Mouse (Mus musculus) bone marrow, adult 2 months (tissue): Measurements from ENCODE around the gene Kansl2. TPM values are rescaled to one million over a fixed set of nuclear protein-coding genes. Genes with fewer than 3 reads are reported as not detected.

Experiments used
- H3K27ac ChIP-seq: fragments of 200-500 bp; 2 replicates; pipeline ENCODE4 v1.5.1; 2012; ENCODE audit warnings: low read depth, mild to moderate bottlenecking, control low read depth, inconsistent platforms, low read length; ENCODE audit not compliant: control insufficient read depth, poor library complexity, insufficient read depth
- H3K4me1 ChIP-seq: fragments of 200-500 bp; 2 replicates; pipeline ENCODE4 v1.6.1; 2011; ENCODE audit warnings: low read length; ENCODE audit not compliant: control insufficient read depth, insufficient read depth
- H3K4me3 ChIP-seq: fragments of 200-500 bp; replicated peaks from 2 replicates; pipeline ENCODE3; 2011; ENCODE audit warnings: mild to moderate bottlenecking, low read depth, low read length, control low read depth; ENCODE audit not compliant: control insufficient read depth
- CTCF ChIP-seq: fragments of 200-500 bp; IDR thresholded peaks from 2 replicates; pipeline ENCODE4 v1.5.1; 2011; ENCODE audit warnings: low read length, control low read depth; ENCODE audit not compliant: control insufficient read depth, insufficient read depth
- POLR2A ChIP-seq: fragments of 200-500 bp; IDR thresholded peaks from 2 replicates; pipeline ENCODE4 v1.6.1; 2011; ENCODE audit warnings: low read depth, mild to moderate bottlenecking, control low read depth, low read length, borderline replicate concordance; ENCODE audit not compliant: control insufficient read depth
- WGBS: fragments of 180-500 bp; shearing (Covaris S2); methylation state at CpG from one replicate; pipeline ENCODE4 v1.1.7; 2018; 5-methylcytosine and 5-hydroxymethylcytosine counted together
- polyA plus RNA-seq: library from polyadenylated mRNA; stranded (reverse); fragments of >200 nt; gene quantifications from 2 replicates; pipeline ENCODE4 v1.2.4, GENCODE M21; 2011; ENCODE audit warnings: low replicate concordance; ENCODE audit not compliant: missing spikeins, insufficient read depth, insufficient read length

Gene Kansl2
- polyA plus RNA-seq, 1 experiment = 52.3 TPM

- H3K4me3 ChIP-seq = no peak overlapping the region
- no peak overlapping the region for H3K27ac ChIP-seq
- TF ChIP-seq CTCF (no peak), POLR2A (no peak)
- WGBS = 79% methylated on average over 3 of the region's 3 CpGs
- H3K4me1 ChIP-seq = no peaks in the 10 kb centered on the region; the same call in 1 of the 2 replicates
Measured at GRCm38 (mm10) chr15:98503317-98503716, 30.7 kb downstream of the Kansl2 start.

- Histone ChIP-seq H3K4me1 (no peaks in the 10 kb centered on the region; the same call in 1 of the 2 replicates), H3K4me3 (no peak overlapping the region), H3K27ac (no peak overlapping the region)
- 77% methylated on average over 17 of the region's 17 CpGs for WGBS
- no peak for TF ChIP-seq POLR2A
- no peak for TF ChIP-seq CTCF
Measured at GRCm38 (mm10) chr15:98497631-98498030, 36.4 kb downstream of the Kansl2 start.

DNA sequence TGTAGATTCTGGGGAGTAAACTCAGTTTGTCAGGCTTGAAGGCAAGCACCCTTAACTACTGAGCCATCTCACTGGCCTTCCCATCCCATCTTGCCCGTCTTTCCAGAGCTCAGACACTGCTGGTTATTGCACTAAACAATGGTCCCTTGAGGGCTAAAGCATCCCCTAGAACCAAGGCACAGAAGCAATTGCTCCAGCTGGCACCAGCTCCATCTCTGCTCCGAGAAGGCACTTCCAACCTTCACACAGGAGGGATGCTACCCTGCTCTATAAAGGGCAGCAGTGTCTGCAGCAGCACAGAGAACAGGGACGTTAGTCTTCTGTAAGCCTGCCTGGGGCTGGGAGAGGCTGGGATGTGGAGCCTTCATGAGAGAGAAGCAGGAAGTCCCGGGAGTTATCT is 42.0 kb downstream of the Kansl2 start, which contains the start of gene Olfr279:
Gene Olfr279 (plus strand): TSS at position 301 of the 400 bp plus-strand sequence.
- Histone ChIP-seq H3K4me3 (no peak within 1 kb of the TSS), H3K27ac (no peak within 1 kb of the TSS), H3K4me1 (no peaks in the 10 kb centered on the region; the same call in 1 of the 2 replicates)
- 58% methylated on average over 4 of the region's 4 CpGs for WGBS
- TF ChIP-seq POLR2A (no peak), CTCF (no peak)

GRCm38 (mm10) chr15:98491332-98491731 is 42.7 kb downstream of the Kansl2 start:
- WGBS = 47% methylated on average over 2 of the region's 2 CpGs
- TF ChIP-seq POLR2A (no peak), CTCF (no peak)
- H3K4me3 ChIP-seq = no peak overlapping the region

DNA sequence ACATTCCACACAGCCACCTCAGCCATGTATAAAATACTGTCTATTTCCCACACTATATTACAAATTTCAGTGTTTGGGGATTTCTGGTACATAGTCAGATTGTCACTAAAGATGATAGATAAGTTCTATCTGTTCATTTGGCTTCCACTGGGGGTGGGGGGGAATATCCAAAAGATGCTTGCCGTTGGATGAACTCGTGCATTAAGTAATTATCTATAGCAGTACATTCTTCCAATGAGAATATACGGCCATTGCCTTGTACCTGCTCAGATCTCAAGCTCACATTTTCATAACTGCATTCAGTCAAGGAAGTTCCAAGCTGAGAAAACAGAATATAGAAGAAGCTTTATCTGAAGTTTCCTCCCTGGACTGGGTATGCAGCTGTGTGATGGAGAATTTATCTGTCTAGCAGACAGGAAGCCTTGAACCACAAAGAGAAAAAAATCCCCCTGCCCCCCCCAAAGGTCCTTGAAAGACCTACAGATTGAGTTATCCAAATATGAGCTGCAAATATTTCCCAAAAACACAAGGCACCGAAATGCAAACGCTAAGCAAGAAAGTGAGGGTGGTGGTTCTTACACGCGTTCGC is 47.5 kb downstream of the Kansl2 start:
- no peak overlapping the region for H3K4me3 ChIP-seq
- peaks cover 3% of the 10 kb centered on the region for H3K4me1 ChIP-seq
- H3K27ac ChIP-seq = no peak overlapping the region
- TF ChIP-seq POLR2A (no peak), CTCF (no peak)
- WGBS = 53% methylated on average over 8 of the region's 8 CpGs

More at GRCm38 (mm10) chr15:98491332-98491731, 42.7 kb downstream of the Kansl2 start:
- Histone ChIP-seq H3K4me1 (no peaks in the 10 kb centered on the region), H3K27ac (no peak overlapping the region)

GRCm38 (mm10) chr15:98483907-98484886 is 49.9 kb downstream of the Kansl2 start:
- peaks cover 3% of the 10 kb centered on the region for H3K4me1 ChIP-seq
- peak overlapping the region; percentile 85 for H3K27ac ChIP-seq
- TF ChIP-seq POLR2A (no peak), CTCF (no peak)
- WGBS = 23% methylated on average over 18 of the region's 18 CpGs
- no peak overlapping the region for H3K4me3 ChIP-seq

DNA sequence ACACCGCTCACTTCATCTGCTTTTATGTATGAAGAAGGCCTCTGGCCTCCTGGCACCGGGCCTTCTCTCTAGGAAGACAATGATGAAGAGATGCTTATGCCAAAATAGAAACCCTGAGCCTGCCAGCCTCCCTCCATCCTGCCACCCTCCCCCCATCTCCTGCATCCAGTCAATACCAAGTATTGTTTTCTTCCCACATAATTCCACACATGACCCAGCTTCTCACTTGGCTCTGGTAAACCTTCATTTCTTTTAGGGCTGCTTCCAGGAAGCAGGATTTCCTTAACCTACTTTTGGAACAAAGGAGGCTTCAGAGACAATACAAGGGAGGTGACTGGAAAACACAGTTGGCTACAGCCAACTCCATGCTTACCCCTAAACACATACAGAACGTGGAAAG is 51.4 kb downstream of the Kansl2 start, which contains the start of gene Lalba:
Gene Lalba (minus strand): TSS at position 21 of the 400 bp plus-strand sequence.
- WGBS = 67% methylated on average over 3 of the region's 3 CpGs
- Histone ChIP-seq H3K4me1 (peaks cover 3% of the 10 kb centered on the region), H3K4me3 (no peak within 1 kb of the TSS), H3K27ac (no peak within 1 kb of the TSS; the same call in 1 of the 2 replicates)
- no peak for TF ChIP-seq POLR2A
- TF ChIP-seq CTCF = no peak

DNA sequence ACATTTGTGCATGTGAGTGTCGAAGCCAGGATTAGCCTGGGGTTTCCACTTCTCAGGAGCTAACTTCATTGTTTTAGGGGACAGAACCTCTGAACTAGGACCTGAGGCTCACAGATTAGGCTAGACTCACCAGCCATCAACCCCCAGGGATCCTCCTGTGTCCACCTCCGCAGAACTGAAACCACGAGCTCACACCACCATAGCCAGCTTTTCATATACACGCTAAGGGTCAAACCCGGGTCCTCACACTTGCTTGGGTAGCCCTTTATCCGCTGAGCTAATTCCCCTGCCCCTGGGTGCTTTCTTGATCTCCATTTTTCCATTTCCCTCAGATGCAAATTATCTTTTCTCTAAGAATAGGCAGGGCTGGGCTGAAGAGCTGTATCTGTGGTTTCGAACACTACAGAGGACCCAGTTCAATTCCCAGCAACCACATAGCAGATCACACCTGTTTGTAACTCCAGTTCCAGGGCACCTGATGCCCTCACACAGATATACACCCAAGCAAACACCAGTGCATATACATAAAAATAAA is 54.4 kb downstream of the Kansl2 start:
- H3K4me3 ChIP-seq = no peak overlapping the region
- H3K4me1 ChIP-seq = peaks cover 3% of the 10 kb centered on the region
- TF ChIP-seq POLR2A (no peak), CTCF (no peak)
- WGBS = 70% methylated on average over 7 of the region's 7 CpGs
- no peak overlapping the region for H3K27ac ChIP-seq
